Mouse (Mus musculus) NIH3T3 (cell line): ENCODE data around the gene Iqschfp.

Experiments used
- DNase-seq: peaks from one replicate; pipeline ENCODE4 v3.0.0-alpha.2; 2012; ENCODE audit warnings: low read depth

The Iqschfp gene

GRCm38 (mm10) chr3:67954459-67955065 lies 62.5 kb downstream of the Iqschfp start:
- peak; percentile 40 for DNase-seq

- no peak for DNase-seq
Observed at GRCm38 (mm10) chr3:67959672-67960071, 67.6 kb downstream of the Iqschfp start.

GRCm38 (mm10) chr3:67960133-67960532 lies 68.1 kb downstream of the Iqschfp start:
- no peak for DNase-seq

GRCm38 (mm10) chr3:67960727-67961126 lies 68.7 kb downstream of the Iqschfp start:
- DNase-seq = no peak

- peak; percentile 31 for DNase-seq
Observed at GRCm38 (mm10) chr3:67961934-67962639, 70.1 kb downstream of the Iqschfp start.

GRCm38 (mm10) chr3:67974340-67974998 lies 82.4 kb downstream of the Iqschfp start:
- DNase-seq = no peak

GRCm38 (mm10) chr3:67980006-67980405 lies 88.0 kb downstream of the Iqschfp start:
- DNase-seq = no peak

- DNase-seq = no peak
Observed at GRCm38 (mm10) chr3:67983329-67983728, 91.3 kb downstream of the Iqschfp start.

GRCm38 (mm10) chr3:68002415-68002814 lies 110.4 kb downstream of the Iqschfp start:
- no peak for DNase-seq

GRCm38 (mm10) chr3:68012342-68012741 lies 120.3 kb downstream of the Iqschfp start:
- DNase-seq = no peak

GRCm38 (mm10) chr3:68015786-68016185 lies 123.8 kb downstream of the Iqschfp start:
- no peak for DNase-seq

GRCm38 (mm10) chr3:68019401-68019800 lies 127.4 kb downstream of the Iqschfp start:
- DNase-seq = no peak

- DNase-seq = peak; percentile 5
Observed at GRCm38 (mm10) chr3:68036097-68036496, 144.1 kb downstream of the Iqschfp start.

GRCm38 (mm10) chr3:68042951-68043350 lies 150.9 kb downstream of the Iqschfp start:
- no peak for DNase-seq

- DNase-seq = peak; percentile 83
Observed at GRCm38 (mm10) chr3:68045475-68046416, 153.7 kb downstream of the Iqschfp start.

GRCm38 (mm10) chr3:68053538-68053937 lies 161.5 kb downstream of the Iqschfp start:
- peak; percentile 68 for DNase-seq

- DNase-seq = no peak
Observed at GRCm38 (mm10) chr3:68055071-68055470, 163.0 kb downstream of the Iqschfp start.

- DNase-seq = peak; percentile 92
Observed at GRCm38 (mm10) chr3:68056373-68057275, 164.6 kb downstream of the Iqschfp start.

GRCm38 (mm10) chr3:68059162-68059800 lies 167.2 kb downstream of the Iqschfp start:
- peak; percentile 42 for DNase-seq

- peak; percentile 22 for DNase-seq
Observed at GRCm38 (mm10) chr3:68064731-68065130, 172.7 kb downstream of the Iqschfp start, which contains the start of gene Schip1. Schip1 (plus strand) TSS chr3:68064802.
